Mouse (Mus musculus): ENCODE data around the gene Secisbp2l.

DNA sequence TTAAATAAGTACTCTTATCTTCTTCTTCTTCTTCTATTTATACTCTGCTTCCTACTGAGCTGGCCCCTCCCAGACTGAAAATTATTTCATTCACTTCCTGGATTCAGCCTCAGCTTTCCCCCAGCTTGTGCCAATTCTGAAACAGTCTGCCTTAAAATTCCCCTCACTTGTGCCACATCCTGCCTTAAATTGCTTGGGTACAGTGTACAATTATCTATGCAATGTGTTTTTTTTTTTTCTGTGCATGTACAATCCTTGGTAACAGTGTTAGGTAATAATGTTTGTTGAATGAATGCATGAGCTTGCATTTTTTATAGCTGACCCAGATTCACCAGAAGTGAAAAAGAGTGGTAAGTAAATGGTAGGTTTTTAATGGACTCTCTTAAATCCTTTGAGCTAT is 5.7 kb upstream of the Secisbp2l start:
- TF ChIP-seq CTCF (IDR thresholded peaks at IDR 0.05; ENCODE audit: extremely low read depth, insufficient read length, insufficient replicate concordance, low read depth, low read length): no peak
- no peak for TF ChIP-seq POLR2A (IDR thresholded peaks at IDR 0.05; ENCODE audit: low read depth, low read length)

Measured in small intestine, adult 2 months (tissue).